Mouse (Mus musculus): ENCODE measurements at regions not wholly inside any gene's neighbourhood (a gene's known extent, or its start where the extent isn't known, plus 50 kb on each side); places are given as distances from the start of the nearest gene placed in this dataset.

- no peak for DNase-seq
Observed at GRCm38 (mm10) chr13:16100253-16100652, 88.6 kb downstream of the Inhba start.

DNA sequence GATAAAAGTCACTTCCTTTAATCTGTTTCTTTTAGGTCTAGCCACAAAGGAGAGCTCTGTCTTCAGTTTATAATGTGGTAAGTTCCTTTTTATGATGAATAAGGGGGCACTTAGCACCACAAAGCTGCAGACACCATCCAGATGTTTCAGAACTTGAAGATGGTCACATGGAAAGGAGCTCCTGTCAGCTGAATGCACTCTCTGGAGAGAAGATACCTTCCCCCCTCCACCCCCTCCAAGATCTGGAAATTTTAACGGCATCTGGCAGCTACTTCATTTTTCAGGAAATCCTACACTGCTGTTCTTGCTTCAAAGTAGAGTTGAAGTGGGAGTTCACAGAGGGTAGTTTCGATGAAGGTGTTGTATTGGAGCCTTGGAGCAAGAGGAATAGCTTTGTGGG, 103.2 kb downstream of the Inhba start:
- no peak for DNase-seq

- no peak for DNase-seq
Observed at GRCm38 (mm10) chr13:16146686-16147085, 135.0 kb downstream of the Inhba start.

DNA sequence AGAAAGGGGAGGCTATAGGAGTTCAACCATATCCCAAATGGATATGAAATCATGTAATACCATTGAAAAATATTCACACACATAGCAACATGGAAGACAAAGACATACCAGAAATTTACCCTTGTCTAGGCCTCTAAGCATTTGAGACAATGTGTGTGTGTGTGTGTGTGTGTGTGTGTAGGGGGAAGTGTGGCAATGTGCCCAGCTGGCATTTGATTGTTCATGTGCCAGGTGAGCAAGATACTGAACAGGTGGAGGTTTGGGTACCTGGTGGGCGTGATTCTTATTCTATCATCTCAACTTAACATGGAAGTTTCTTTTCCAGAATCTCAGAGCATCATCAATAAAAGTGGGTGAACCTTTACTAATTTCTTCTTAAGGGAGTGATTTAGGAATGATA, 143.3 kb downstream of the Inhba start:
- DNase-seq = no peak

GRCm38 (mm10) chr13:16165204-16165894, 153.7 kb downstream of the Inhba start:
- no peak for DNase-seq

DNA sequence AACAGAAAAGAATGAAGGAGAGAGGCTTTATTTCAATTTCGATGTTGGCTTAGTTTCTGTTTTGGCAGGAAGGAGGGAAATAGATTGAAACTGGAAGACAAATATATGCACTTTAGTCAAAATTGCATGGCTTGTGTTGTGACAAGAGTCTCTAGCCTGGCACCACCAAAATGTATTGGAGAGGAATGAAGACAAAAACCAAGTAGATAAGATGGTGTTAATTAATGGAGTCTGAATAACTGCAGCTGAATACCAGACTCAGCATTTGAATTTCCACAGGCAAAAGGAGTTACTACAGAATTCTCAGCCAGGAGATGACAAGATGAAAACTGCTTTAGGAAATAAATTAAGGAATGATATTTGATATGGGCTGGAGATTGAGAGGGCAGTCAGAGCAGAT, 185.0 kb downstream of the Inhba start:
- DNase-seq = no peak

GRCm38 (mm10) chr13:16200046-16200445, 188.4 kb downstream of the Inhba start:
- no peak for DNase-seq

DNA sequence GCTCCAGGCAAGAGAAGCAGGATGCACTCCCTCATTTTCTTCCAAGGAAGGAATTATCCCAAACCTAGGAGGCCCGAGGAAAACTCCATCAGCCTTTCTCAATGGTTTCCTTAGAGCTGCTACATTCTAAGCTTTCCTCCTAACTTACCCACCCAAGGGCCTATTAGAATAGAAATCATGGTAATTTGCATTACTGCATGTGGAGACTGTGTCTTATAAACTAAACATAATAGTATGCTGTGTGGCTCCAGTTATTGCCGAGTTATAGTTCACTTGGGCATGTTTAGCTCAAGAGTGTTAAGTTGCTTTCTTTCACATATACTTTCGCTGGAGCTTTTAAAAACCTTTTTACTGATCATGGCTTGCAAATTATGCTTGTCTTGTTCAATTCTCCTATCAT, 191.5 kb downstream of the Inhba start:
- DNase-seq = no peak

DNA sequence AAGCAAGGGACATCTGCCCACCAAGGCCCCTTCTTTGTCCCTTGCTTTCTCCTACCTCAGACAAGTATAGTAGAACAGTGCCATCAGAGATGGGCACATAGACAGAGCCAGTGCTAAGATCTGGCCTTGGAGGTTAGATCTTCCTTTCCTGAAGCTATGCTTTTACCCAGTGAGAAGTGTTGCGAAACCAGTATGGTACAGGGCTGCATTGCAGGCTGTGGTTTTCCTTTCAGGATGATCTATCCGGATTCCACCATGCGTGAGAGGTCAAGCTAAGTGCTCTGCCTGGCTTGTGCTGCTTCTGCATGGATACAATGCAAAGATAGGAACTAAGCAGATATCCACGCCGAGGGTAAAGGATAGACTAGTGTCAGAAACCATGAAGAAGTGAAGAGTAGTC, 192.4 kb downstream of the Inhba start:
- DNase-seq = no peak

DNA sequence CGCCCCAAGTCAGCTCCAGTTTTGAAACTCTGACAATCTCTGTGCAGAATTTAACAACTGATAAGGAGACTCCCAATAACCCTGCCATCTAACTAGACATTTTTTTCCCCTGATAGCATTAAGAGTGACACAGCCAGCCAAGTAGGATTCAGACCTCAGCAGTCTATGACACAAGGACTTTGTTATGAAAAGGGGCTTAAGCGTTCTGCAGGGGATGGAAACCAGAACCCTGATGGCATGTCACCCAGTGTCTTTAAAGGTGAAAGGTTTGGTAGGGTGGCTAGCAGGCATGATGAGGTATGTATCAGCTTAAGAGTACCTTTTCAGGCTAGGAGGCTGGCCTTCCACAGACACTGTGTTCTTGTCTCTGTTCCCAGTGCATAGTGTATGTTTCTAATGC, 199.8 kb downstream of the Inhba start:
- no peak for DNase-seq

DNA sequence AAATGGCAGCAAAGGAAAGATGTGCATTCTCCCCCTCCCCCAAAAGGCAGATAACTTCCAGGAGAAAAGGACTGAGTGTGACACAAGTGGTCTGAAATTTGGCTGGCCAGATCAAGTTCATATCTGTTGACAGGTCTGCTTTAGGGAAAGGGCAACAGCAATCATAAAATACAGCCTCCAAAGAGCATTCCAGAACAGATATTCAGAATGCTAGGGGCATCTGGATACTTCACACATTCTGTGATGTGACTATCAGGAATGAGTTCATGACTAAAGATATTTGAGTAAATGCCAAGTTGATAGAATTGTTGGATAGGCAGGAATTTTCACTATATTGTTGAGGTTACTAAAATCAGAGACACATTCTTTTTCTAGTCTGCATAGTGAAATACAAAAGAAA, 208.2 kb downstream of the Inhba start:
- no peak for DNase-seq

DNA sequence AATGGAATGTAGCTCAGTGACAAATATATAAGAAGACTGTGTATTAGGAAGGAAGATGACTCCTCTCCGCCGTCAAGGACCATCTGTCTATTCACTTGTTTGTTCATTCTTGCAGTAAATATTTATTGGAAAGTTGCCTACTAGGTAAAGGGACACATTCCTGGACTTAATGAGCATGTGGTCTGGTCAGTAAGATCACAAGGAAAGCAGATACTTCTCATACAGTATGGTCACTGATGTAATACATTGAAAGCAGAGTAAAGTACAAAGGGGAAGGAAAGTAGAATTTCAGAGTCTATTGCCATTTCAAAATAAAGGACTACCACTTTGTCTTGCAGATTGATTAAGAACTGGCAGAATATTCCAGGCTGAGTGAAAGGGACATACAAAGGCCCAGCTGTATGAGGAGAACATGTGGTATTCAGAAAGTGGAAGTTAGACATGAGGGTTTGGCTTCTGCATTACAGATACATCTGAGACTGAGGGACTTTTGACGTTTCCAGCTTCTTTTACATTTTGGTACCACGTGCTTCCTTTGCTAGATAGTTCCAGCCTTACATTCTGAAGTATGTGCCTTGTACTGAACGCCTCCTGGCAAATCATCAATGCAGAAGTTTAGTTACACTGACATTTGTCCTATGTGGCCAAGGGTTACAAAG, 211.4 kb downstream of the Inhba start:
- DNase-seq = no peak

DNA sequence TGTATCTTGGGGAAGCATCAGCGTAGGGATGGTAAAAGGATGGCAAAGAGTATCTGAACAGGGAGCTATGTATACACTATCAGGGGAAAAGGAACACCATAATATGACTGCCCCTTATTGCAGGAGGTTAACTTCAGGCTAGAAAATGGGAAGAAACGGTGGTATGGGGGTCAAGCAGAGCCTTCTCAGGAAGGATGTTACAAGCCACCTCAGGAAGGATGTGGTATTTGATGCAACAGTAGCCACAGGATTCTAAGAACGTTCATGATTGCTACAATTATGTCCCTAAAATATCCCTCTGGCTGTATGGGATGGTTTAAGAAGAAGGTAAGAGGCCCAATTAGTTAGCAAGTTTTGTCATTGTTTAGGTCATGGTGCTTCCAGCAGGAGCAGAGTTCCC, 249.5 kb downstream of the Inhba start:
- DNase-seq = no peak

GRCm38 (mm10) chr13:16279974-16280373, 268.3 kb downstream of the Inhba start:
- no peak for DNase-seq

GRCm38 (mm10) chr13:16280742-16281141, 269.1 kb downstream of the Inhba start:
- DNase-seq = no peak

- DNase-seq = no peak
Observed at GRCm38 (mm10) chr13:16281777-16282176, 270.1 kb downstream of the Inhba start.

GRCm38 (mm10) chr13:16282230-16282629, 270.6 kb downstream of the Inhba start:
- DNase-seq = no peak

GRCm38 (mm10) chr13:16283336-16283735, 271.7 kb downstream of the Inhba start:
- DNase-seq = no peak

DNA sequence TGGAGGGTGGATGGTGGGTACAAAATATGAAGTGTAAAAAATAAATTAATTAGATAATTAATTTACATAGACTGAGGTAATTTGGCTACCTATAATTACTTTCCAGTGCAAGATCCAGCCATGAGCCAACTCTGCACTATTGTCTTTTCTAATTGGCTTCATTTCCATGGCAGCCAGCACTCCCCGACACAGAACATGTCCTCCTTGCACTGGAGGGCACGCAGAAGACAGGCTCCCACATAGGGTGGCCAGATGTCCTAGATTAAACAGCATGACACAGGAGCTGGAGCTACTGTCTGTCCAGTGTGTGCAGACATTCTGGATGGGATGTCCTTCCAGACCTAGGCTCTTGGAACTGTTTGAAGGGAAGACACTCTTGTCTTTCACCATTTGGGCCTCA, 278.0 kb downstream of the Inhba start:
- DNase-seq = no peak

- peak; percentile 22 for DNase-seq
Observed at GRCm38 (mm10) chr13:16290784-16291183, 279.1 kb downstream of the Inhba start.

- DNase-seq = peak; percentile 68
Observed at GRCm38 (mm10) chr13:16291661-16292291, 280.1 kb downstream of the Inhba start.

- no peak for DNase-seq
Observed at GRCm38 (mm10) chr13:16299756-16300155, 288.1 kb downstream of the Inhba start.

GRCm38 (mm10) chr13:16314669-16315068, 303.0 kb downstream of the Inhba start:
- no peak for DNase-seq

GRCm38 (mm10) chr13:16315689-16316088, 304.0 kb downstream of the Inhba start:
- DNase-seq = no peak

Measured in kidney, adult 18-20 months (tissue).